Mouse (Mus musculus) gastrocnemius, adult 2 months (tissue): ENCODE results near the gene Krit1. TPM values are rescaled to one million over a fixed set of nuclear protein-coding genes. Genes with fewer than 3 reads are reported as not detected.
"Not testable (repeated sequence)": the region's sequence is repeated elsewhere in the genome, so short reads cannot be mapped to it uniquely, and the experiment has no call there.

Experiments
- DNase-seq: peaks from one replicate; pipeline ENCODE4 v3.0.0; 2022
- H3K27ac ChIP-seq: fragments of 200-600 bp; 2 replicates; pipeline ENCODE4 v1.8.1; 2022; ENCODE audit warnings: mild to moderate bottlenecking
- H3K4me3 ChIP-seq: fragments of 200-600 bp; 2 replicates; pipeline ENCODE4 v1.8.1; 2022; ENCODE audit warnings: mild to moderate bottlenecking, moderate library complexity
- CTCF ChIP-seq: fragments of 200-600 bp; IDR thresholded peaks from 2 replicates; pipeline ENCODE4 v1.8.1; 2022; ENCODE audit warnings: antibody characterized with exemption, mild to moderate bottlenecking, moderate library complexity
- intact Hi-C: fragments of 180-260 bp; cut with DNase I; formaldehyde crosslinking; loops from one replicate; pipeline ENCODE4 v1.15.1; 2025
- total RNA-seq, 2 experiments: library from RNA; stranded (reverse); gene quantifications; 2 replicates each; pipeline ENCODE4 v1.2.3; 2021

Krit1 gene
- total RNA-seq, 2 experiments from 2014 or later = 15.4 to 21.3 TPM

GRCm38 (mm10) chr5:3801672-3802432, 1.1 kb upstream of the Krit1 start:
- no peak for TF ChIP-seq CTCF
- DNase-seq = no peak
- intact Hi-C loops = loop anchor here (5.0 to 10.0 kb wide), 2 partner anchors 155 to 393 kb away; partner anchors contain the start of gene Mterf1b
- H3K27ac ChIP-seq = peak overlapping the region; percentile 87
- H3K4me3 ChIP-seq = peak overlapping the region; percentile 92

GRCm38 (mm10) chr5:3803292-3804165, 545 bp downstream of the Krit1 start:
- peak overlapping the region; percentile 92 for H3K4me3 ChIP-seq
- TF ChIP-seq CTCF = peak; percentile 1; the same call in 1 of the 2 replicates
- H3K27ac ChIP-seq = peak overlapping the region; percentile 87
- intact Hi-C loops = loop anchor here (5.0 to 10.0 kb wide), 2 partner anchors 156 to 391 kb away; partner anchors contain the start of gene Mterf1b
- no peak for DNase-seq

GRCm38 (mm10) chr5:3808472-3808871, 5.5 kb downstream of the Krit1 start:
- Histone ChIP-seq H3K4me3 (no peak overlapping the region), H3K27ac (no peak overlapping the region)
- intact Hi-C loops = loop anchor here (10.0 kb wide), 1 partner anchor 386 kb away; the partner anchor contains the start of gene Mterf1b
- no peak for TF ChIP-seq CTCF
- no peak for DNase-seq

- no peak overlapping the region for H3K4me3 ChIP-seq
- intact Hi-C loops = loop anchor here (10.0 kb wide), 1 partner anchor 221 kb away; no protein-coding TSS in a partner anchor
- no peak for DNase-seq
- no peak for TF ChIP-seq CTCF
- H3K27ac ChIP-seq = no peak overlapping the region
Measured at GRCm38 (mm10) chr5:3834107-3834506, 31.1 kb downstream of the Krit1 start.

- Histone ChIP-seq H3K27ac (no peak within 1 kb of the TSS), H3K4me3 (no peak within 1 kb of the TSS)
- peak; percentile 15 for DNase-seq
- intact Hi-C loops = no loop called here
- no peak for TF ChIP-seq CTCF
Measured at GRCm38 (mm10) chr5:3845026-3845425, 42.0 kb downstream of the Krit1 start, which contains the start of gene Lrrd1. TSS of gene Lrrd1 (plus strand) at chr5:3845173.

GRCm38 (mm10) chr5:3870161-3870560, 67.2 kb downstream of the Krit1 start:
- H3K4me3 ChIP-seq = no peak overlapping the region
- no peak for DNase-seq
- H3K27ac ChIP-seq = no peak overlapping the region
- intact Hi-C loops = no loop called here
- TF ChIP-seq CTCF = no peak

GRCm38 (mm10) chr5:3872348-3872747, 69.4 kb downstream of the Krit1 start:
- DNase-seq = no peak
- no peak for TF ChIP-seq CTCF
- Histone ChIP-seq H3K27ac (no peak overlapping the region), H3K4me3 (no peak overlapping the region)
- intact Hi-C loops = no loop called here

GRCm38 (mm10) chr5:3873485-3873884, 70.5 kb downstream of the Krit1 start:
- Histone ChIP-seq H3K27ac (no peak overlapping the region), H3K4me3 (no peak overlapping the region)
- intact Hi-C loops = no loop called here
- DNase-seq = no peak
- no peak for TF ChIP-seq CTCF

GRCm38 (mm10) chr5:3886862-3887261, 83.9 kb downstream of the Krit1 start:
- DNase-seq, intact Hi-C loops: not testable (repeated sequence)

GRCm38 (mm10) chr5:3889201-3889600, 86.2 kb downstream of the Krit1 start:
- Histone ChIP-seq H3K27ac (no peak overlapping the region), H3K4me3 (no peak overlapping the region)
- DNase-seq = no peak
- TF ChIP-seq CTCF = no peak
- intact Hi-C loops = no loop called here

More at GRCm38 (mm10) chr5:3886862-3887261, 83.9 kb downstream of the Krit1 start:
- not testable (repeated sequence) for H3K4me3 ChIP-seq, H3K27ac ChIP-seq

- intact Hi-C loops = loop anchor here (2.0 to 10.0 kb wide), 2 partner anchors 151 to 297 kb away; no protein-coding TSS in a partner anchor
- H3K27ac ChIP-seq = peak within 1 kb of the TSS; percentile 46; the same call in 1 of the 2 replicates
- DNase-seq = peak; percentile 26
- peak; percentile 35 for TF ChIP-seq CTCF
- peak within 1 kb of the TSS; percentile 69 for H3K4me3 ChIP-seq
Measured at GRCm38 (mm10) chr5:3893459-3894293, 90.7 kb downstream of the Krit1 start, which contains the start of gene Mterf1a. TSS of gene Mterf1a (minus strand) at chr5:3893933.

GRCm38 (mm10) chr5:3894294-3894619, 91.3 kb downstream of the Krit1 start:
- not testable (repeated sequence) for DNase-seq
- intact Hi-C loops = loop anchor here (2.0 to 10.0 kb wide), 2 partner anchors 151 to 297 kb away; no protein-coding TSS in a partner anchor
- Histone ChIP-seq H3K4me3 (peak overlapping the region; percentile 57), H3K27ac (peak overlapping the region; percentile 46; the same call in 1 of the 2 replicates)

Other genes with a start within 250 kb of the Krit1 start
- 1 to 10 TPM; 5.0 to 6.1 TPM for gene 1700109H08Rik, start 231.6 kb upstream of the Krit1 start, total RNA-seq
- 1 to 10 TPM; 8.3 to 8.7 TPM for gene Pex1, start 207.1 kb upstream of the Krit1 start, total RNA-seq
- 1 to 10 TPM; 5.3 to 8.5 TPM for gene Rbm48, start 206.6 kb upstream of the Krit1 start, total RNA-seq
- gene Tmbim7, start 152.0 kb upstream of the Krit1 start, total RNA-seq = not detected
- gene Gatad1, start 146.0 kb upstream of the Krit1 start, total RNA-seq = 100 to 1,000 TPM in 1 of 2 experiments, 10 to 100 TPM in 1; 91.4 to 100 TPM
- gene Ankib1, start 259 bp upstream of the Krit1 start, total RNA-seq = 10 to 100 TPM; 17.0 to 19.3 TPM
- gene Lrrd1, start 42.0 kb downstream of the Krit1 start, total RNA-seq = not detected
- 1 to 10 TPM; 1.8 to 1.9 TPM for gene Mterf1a, start 90.7 kb downstream of the Krit1 start, total RNA-seq
- 10 to 100 TPM; 50.2 to 51.8 TPM for gene Akap9, start 124.9 kb downstream of the Krit1 start, total RNA-seq